Mouse (Mus musculus): ENCODE measurements around the gene Vamp2.

Gene Vamp2

GRCm38 (mm10) chr11:69114621-69115020 is 26.3 kb downstream of the Vamp2 start:
- 87% methylated on average over 3 of the region's 3 CpGs for WGBS

- 56% methylated on average over 5 of the region's 5 CpGs for WGBS
These were observed 28.6 kb downstream of the Vamp2 start for GRCm38 (mm10) chr11:69116843-69117242.

DNA sequence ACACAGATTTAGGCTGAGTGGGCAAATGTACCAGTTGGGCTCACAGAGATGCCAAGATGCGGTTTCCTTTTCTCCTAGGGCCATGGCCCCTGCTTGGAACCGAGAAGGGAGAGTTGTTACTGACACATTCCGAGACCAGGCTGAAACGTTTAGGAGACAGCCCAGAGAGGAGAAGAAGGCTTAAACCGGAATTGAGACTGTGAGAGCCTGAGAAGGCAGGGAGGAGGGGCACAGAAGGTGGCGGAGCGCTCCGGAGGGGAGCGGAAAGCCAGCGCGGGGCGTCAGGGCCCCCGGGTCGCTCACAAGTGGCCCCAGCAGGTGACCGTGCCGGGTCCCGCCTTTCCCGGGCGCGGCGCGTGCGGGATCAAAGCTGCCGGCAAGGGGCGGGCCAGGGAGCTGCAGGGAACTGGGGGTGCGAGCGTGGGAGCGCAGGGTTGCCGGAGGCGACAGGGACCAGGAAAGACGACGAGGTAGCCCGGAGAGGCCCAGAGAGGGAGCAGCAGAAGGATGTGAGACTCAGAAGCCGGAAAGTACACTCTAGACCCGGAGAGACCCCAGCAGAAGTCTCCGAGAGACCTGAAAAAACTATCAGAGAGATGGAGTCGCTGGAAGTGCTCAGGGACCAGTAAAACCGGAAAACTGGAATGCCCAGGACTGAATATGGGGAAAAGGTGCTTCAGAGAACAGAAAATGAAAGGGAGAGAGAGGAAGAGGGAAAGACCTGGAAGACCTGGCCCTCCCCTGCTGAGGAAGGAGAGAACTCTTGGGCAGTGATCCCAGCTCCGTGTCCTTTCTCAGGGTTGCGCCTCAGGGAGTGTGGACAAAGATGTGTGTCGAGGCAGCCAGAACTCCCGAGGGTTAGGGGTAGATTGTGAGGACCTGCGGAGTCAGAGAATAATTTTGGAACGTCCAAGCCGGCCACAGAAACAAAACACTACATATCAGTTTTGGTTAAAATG is 29.7 kb downstream of the Vamp2 start:
- under 1% methylated on average over 45 of the region's 45 CpGs for WGBS

DNA sequence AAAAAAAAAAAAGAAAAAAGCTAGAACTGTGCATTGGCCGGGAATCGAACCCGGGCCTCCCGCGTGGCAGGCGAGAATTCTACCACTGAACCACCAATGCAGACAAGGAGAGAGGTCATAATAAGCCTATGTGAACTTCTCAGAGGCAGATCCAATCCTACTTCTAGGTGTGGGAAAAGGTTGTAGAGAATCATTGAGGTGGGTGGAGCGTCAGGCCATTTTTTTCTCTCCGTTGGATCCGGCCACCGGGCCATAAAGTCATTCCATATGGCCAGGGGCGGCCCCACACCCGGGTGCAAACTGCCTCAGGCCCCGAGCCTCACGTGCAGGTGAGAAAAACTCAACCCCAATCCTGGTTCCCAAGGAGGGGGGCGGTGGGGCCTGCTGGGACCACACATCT is 30.5 kb downstream of the Vamp2 start:
- 5% methylated on average over 15 of the region's 15 CpGs for WGBS

GRCm38 (mm10) chr11:69119446-69120155 is 31.3 kb downstream of the Vamp2 start:
- WGBS, result 58% methylated on average over 14 of the region's 14 CpGs

DNA sequence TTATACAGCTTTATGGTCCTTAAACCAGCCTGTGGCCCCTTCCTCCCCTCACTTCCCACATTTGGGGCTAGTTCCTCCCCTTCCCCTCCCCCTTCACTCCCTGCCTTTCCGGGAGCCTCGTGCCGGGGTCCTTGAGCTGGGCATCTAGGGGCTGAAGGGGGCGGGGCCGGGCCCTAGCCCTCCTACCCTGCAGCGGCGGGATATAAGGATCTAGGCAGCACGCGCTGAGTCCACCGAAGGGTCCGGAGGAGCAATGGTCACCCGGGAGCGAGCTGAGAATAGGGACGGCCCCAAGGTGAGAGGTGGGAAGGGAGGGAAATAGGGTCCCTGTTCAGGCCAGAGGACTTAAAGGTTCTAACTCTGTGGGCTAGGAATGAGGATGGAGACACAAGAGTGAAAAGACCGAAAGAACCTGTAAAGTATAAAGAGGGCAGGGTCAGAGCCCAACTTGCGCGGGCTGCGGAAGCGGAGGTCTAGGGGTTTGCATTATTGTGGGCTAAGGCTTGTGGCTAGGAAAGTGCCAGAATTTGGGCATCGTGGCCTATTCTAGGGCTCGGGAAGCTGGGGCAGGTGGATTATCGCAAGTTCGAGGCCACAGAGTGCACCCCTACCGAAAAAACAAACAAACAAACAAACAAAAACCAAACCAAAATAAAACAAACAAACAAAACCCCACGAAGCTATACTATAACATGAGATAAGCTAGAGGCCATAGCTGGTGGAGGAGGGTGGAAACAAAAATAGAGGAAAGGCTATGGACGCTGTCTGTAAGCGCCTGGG is 32.1 kb downstream of the Vamp2 start, which contains the start of gene Hes7:
TSS of gene Hes7 (plus strand) at position 184 of the 780 bp plus-strand sequence.
- 16% methylated on average over 27 of the region's 27 CpGs for WGBS

GRCm38 (mm10) chr11:69121001-69121740 is 32.9 kb downstream of the Vamp2 start:
- WGBS, result 7% methylated on average over 32 of the region's 33 CpGs

DNA sequence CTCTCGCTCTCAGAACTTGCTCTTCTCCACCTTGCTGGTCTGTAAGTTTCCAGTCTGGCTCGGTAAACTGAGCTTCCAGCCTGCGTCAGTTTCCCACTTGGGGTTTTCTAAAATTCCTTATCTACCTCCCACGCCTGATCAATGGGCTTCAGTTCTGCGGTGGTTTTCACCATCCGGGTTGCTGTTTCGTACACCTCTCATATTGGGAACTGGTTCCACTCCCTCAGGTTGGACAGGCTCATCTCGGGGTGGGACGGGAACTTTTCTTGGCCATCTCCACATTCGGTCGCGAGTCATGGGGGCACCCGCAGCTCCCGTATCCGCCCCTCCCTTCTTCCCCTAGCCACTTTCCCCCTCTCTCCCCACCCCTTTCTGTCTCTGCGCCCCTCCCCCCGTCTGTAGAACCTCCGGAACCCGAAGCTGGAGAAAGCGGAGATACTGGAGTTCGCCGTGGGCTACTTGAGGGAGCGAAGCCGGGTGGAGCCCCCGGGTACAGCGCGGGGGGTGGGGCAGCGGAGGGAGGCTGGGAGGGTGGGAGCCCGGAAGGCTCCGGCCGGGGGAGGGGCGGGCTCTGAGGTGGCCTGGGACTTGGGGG is 33.5 kb downstream of the Vamp2 start:
- WGBS, result under 1% methylated on average over 32 of the region's 32 CpGs

DNA sequence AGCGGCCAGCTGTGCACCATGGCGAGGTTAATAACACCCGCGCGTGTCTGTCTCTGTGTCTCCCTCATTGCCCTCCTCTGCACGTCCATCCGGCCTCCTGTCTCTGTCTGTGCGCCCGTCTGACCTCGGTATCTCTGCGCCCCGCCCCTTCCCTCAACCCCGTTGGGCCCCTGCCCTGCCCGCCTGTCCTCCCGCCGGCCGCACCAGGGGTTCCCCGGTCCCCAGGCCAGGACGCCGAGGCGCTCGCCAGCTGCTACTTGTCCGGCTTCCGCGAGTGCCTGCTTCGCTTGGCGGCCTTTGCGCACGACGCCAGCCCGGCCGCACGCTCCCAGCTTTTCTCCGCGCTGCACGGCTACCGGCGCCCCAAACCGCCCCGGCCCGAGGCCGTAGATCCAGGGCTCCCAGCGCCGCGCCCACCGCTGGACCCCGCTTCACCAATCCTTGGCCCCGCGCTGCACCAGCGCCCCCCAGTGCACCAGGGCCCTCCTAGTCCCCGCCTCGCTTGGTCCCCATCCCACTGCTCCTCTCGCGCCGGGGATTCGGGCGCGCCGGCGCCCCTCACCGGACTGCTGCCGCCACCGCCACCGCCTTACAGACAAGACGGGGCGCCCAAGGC is 34.2 kb downstream of the Vamp2 start, which contains the start of gene 9130213A22Rik:
TSS of gene 9130213A22Rik (minus strand) at position 254 of the 616 bp plus-strand sequence.
- WGBS, result under 1% methylated on average over 66 of the region's 66 CpGs

DNA sequence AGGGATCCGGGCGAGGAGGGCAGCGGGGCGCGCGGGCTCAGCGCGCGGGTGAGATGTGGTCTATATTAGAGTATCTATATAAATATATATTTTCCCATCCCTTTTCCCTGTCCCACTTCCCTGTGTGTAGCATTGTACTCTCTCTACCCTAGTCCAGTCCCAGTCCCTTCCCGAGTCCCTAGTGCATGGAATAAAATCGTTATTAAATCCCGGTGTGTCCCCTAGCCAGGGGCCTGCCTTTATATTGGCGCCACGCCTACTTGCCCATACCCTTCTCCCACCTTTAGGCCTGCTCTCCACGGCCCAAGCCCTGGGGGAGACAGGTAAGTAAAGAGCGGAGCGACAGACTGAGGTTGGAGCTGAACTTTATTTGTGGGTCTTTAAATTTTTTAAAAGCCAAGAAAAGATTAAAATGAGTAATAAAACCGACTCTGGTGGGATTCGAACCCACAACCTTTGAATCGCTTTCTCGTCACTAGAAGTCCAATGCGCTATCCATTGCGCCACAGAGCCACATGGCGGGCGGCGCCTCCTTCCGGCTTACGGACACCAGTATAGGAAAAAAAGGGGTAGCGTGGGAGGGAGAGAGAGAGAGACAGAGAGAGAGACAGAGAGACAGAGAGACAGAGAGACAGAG is 34.9 kb downstream of the Vamp2 start:
- WGBS, result under 1% methylated on average over 29 of the region's 29 CpGs

DNA sequence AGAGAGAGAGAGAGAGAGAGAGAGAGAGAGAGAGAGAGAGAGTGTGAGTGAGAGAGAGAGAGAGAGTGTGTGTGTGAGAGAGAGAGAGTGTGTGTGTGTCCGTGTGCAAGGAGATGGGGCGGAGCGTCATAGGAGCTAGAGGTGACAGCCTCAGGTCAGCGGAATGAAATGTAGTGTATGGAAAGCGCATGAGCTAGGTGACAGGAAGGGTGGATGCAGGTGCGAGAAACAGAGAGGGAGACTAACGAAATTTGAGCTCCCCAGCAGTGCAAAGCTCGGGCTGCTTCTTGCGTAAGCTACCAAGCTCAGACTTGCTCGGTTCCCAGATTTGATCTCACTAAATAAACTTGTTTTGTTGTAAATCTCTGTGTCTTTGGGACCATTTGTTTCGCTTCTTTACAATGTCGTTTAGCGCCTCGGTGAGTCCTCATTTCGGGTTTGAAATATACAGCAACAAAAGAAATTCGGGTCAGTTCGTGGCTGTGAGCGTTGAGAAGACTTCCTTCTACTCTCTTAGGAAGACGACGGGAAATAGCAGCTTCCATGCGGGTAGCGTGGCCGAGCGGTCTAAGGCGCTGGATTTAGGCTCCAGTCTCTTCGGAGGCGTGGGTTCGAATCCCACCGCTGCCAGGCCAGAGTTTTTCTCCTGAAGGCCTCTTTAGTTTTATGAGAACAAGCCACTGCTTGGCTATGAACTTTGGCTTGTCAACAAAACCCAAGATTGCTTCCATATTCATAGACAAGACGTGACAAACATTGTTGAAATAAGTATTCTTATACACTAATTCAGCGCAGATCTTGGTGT is 35.6 kb downstream of the Vamp2 start:
- WGBS, result under 1% methylated on average over 31 of the region's 31 CpGs

- 0% methylated on average over 3 of the region's 3 CpGs for WGBS
These were observed 36.2 kb downstream of the Vamp2 start for GRCm38 (mm10) chr11:69124498-69124847.

GRCm38 (mm10) chr11:69125041-69125851 is 37.0 kb downstream of the Vamp2 start:
- under 1% methylated on average over 24 of the region's 24 CpGs for WGBS

DNA sequence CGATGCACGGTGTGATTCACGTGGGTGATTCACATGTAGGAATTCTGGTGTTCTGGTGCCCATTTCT is 37.4 kb downstream of the Vamp2 start, which contains the start of gene Aloxe3:
TSS of gene Aloxe3 (plus strand) at position 45 of the 67 bp plus-strand sequence.
- 3% methylated on average over 3 of the region's 3 CpGs for WGBS

- 22% methylated on average over 20 of the region's 20 CpGs for WGBS
These were observed 37.8 kb downstream of the Vamp2 start for GRCm38 (mm10) chr11:69125919-69126705.

- WGBS, result 58% methylated on average over 2 of the region's 2 CpGs
These were observed 38.4 kb downstream of the Vamp2 start for GRCm38 (mm10) chr11:69126706-69127095.

DNA sequence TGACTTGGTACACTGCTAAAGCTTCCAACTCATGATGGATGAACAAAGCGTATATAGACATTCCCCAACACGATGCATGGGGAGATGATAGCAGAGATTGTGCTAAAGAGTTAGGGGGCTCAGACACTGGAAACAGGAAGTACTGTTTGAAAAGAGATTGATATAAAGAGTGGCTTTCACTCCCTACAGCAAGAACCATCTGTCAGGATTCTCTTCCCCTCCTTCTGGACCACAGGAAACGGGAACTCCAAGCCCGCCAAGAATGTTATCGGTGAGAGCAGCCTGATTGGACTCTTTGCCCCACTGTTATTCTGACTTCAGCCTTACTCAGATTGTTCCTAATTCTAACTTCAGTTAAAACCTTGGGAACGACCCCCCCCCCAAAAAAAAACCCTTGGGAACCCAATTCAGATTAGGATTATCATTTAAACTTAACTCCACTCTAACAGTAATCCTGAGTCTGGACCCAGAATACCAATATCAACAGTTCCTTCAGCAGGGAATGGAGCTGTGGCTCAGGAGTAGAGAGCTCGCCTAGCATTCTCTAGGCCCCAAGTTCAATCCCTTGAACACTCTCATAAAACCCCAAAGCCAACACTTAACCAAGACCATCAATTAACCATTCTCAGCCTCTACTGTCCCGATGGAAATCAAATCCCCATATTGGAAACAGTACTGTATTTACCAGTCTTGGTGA is 40.3 kb downstream of the Vamp2 start:
- WGBS, result 71% methylated on average over 8 of the region's 8 CpGs

Measured in cerebral cortex, adult 2 months (tissue).